Mouse (Mus musculus) E14TG2a.4 (cell line): Measurements from ENCODE around the gene Cyb561a3.
A peak's percentile ranks its signal among the peaks of the same experiment; 100 is the strongest.
"Not testable (repeated sequence)": the region's sequence is repeated elsewhere in the genome, so short reads cannot be mapped to it uniquely, and the experiment has no call there.

Experiments
- H3K27me3 ChIP-seq: 2 replicates; pipeline ENCODE4 v1.6.1; 2014; ENCODE audit warnings: low read length, control low read depth; ENCODE audit not compliant: insufficient read depth
- H3K36me3 ChIP-seq: 2 replicates; pipeline ENCODE4 v1.6.1; 2014; ENCODE audit warnings: low read length, control low read depth; ENCODE audit not compliant: insufficient read depth
- H3K4me1 ChIP-seq: replicated peaks from 2 replicates; pipeline ENCODE4 v1.6.1; 2014; ENCODE audit warnings: low read depth, low read length, control low read depth
- H3K4me3 ChIP-seq: replicated peaks from 2 replicates; pipeline ENCODE4 v1.5.1; 2014; ENCODE audit warnings: mild to moderate bottlenecking, low read length
- H3K9me3 ChIP-seq: 2 replicates; pipeline ENCODE4 v1.6.1; 2014; ENCODE audit warnings: low read length, control low read depth
- CTCF ChIP-seq: conservative IDR thresholded peaks from 2 replicates; pipeline ENCODE4 v1.5.1; 2014; ENCODE audit warnings: low read length
- NANOG ChIP-seq: IDR thresholded peaks from 2 replicates; pipeline ENCODE4 v1.6.1; 2014; ENCODE audit warnings: borderline replicate concordance, low read length, mixed read lengths
- POU5F1 ChIP-seq: IDR thresholded peaks from 2 replicates; pipeline ENCODE4 v1.6.1; 2014; ENCODE audit warnings: low read length, borderline replicate concordance

Cyb561a3 gene

DNA sequence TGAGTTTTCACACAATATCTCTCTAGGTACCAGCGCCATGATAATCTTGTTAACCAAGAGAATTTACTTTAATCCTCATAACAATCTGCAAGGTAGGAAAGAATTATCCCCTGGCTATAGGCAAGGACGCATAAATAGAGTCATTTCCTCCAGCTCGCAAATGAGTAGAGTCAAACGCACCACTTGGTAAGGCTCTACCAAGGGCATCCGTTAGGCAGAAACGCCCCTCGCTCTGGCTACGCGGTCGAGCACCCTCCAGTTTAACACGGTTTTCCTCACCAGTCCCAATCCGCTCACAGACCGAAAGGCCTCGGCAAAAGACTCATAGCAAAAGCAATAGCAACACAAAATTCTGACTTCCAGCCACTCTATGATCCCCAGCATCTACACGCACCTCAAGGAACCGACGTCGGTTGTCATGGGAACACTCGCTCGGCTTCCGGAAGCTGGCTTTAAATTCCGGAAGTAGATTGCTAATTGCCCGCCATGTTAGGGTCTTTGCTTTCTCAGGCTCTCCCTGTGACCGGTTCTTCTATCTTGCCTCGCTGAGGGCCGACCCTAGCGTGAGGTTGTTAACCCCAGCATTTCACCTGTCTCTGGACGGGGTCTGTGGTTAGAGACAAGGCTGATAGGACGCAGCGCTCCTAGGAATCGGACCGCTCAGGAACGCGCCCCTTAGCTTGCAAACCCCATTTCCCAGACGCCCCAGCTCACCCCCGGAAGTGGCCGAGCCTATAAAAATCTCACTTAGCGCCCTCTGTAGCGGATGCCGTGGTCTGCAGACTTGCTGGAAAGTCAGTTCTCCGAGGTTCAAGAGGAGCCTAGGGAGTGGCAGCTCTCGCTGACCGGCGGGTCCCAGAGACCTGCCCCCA, at the start of gene Cyb561a3, which contains the start of gene Tmem138:
Gene Cyb561a3, plus strand, starts transcription at position 483 of the 872 bp plus-strand sequence.
Gene Tmem138, minus strand, starts transcription at position 673 of the 872 bp plus-strand sequence.
- TF ChIP-seq POU5F1 (no peak), CTCF (peak; percentile 28), NANOG (no peak)
- no peaks in the 10 kb centered on the region for H3K27me3 ChIP-seq
- no peaks in the 10 kb centered on the region for H3K9me3 ChIP-seq
- peaks cover 37% of the 10 kb centered on the region for H3K36me3 ChIP-seq
- peaks cover 22% of the 10 kb centered on the region for H3K4me1 ChIP-seq
- H3K4me3 ChIP-seq, result peak within 1 kb of the TSS; percentile 94

- peak; percentile 35 for TF ChIP-seq CTCF
- no peak for TF ChIP-seq NANOG
- Histone ChIP-seq H3K9me3 (no peaks in the 10 kb centered on the region), H3K4me3 (no peak overlapping the region), H3K4me1 (peaks cover 19% of the 10 kb centered on the region), H3K27me3 (no peaks in the 10 kb centered on the region), H3K36me3 (peaks cover 77% of the 10 kb centered on the region)
These were observed 46.9 kb upstream of the Cyb561a3 start for GRCm38 (mm10) chr19:10530082-10530481.

DNA sequence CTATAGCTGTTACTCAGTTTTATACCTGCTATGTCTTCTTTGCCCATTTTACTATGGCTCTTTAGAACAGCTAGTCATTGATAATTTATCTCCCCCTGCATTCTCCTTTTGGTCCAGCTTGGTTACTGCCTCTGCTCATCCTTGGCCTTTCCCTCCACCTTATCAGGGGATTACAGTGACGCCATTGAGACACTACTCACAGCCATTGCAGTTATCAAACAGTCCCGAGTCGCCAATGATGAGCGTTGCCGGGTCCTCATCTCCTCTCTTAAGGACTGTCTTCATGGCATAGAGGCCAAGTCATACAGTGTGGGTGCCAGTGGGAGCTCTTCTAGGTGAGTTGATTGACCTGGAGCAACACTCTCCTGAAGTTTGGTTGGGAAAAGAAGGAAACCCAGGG, 37.5 kb upstream of the Cyb561a3 start:
- TF ChIP-seq CTCF (no peak), NANOG (no peak), POU5F1 (no peak)
- no peak overlapping the region for H3K4me3 ChIP-seq
- no peaks in the 10 kb centered on the region for H3K9me3 ChIP-seq
- no peaks in the 10 kb centered on the region for H3K27me3 ChIP-seq
- peaks cover 98% of the 10 kb centered on the region for H3K36me3 ChIP-seq
- peaks cover 17% of the 10 kb centered on the region for H3K4me1 ChIP-seq

DNA sequence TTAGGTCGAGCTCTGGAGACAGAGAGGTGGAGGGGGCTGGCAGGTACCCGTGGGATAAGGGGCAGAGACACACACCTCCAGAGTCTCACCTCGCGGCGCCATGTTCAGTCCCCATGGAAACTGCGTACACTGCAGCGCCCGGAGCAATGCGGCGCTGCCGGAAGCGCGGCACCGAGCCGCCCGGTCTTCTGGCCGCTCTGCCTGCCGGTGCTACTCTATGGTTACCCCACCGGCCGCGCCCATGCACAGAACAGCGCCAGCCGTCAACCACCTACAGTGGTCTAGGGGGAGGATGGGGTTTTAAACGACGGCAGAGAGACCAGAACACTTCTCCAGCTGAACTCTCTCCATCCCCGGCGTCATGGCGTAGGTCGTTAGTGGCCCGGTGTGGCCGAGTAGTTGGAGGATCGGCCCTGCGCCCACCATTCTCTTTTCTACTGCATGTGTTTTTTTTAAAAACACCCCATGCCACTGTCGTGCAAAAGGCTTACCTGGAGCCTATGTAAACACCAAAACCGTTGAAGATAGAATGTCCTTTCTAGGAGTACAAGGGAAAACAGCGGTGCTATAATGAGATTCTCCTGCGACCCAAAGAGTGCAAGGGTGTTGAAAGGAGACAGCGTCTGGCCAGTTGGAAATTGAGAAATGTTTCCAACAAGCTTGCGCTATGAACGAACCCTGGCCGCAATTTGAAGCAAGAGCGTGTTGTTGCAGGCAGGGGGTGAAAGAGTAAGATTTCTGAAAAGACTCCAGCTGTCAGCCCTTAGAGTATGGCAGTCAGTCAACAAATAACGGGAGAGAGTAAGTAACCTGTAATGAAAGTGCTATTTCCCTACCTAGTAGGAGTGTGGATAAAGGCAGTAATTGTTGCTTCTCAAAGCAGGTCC, 21.1 kb upstream of the Cyb561a3 start, which contains the start of gene Tmem216:
Gene Tmem216, minus strand, starts transcription at position 615 of the 887 bp plus-strand sequence.
- Histone ChIP-seq H3K27me3 (no peaks in the 10 kb centered on the region), H3K4me1 (peaks cover 29% of the 10 kb centered on the region), H3K9me3 (no peaks in the 10 kb centered on the region), H3K4me3 (peak within 1 kb of the TSS; percentile 84), H3K36me3 (peaks cover 27% of the 10 kb centered on the region)
- TF ChIP-seq CTCF, result no peak
- no peak for TF ChIP-seq NANOG
- no peak for TF ChIP-seq POU5F1

DNA sequence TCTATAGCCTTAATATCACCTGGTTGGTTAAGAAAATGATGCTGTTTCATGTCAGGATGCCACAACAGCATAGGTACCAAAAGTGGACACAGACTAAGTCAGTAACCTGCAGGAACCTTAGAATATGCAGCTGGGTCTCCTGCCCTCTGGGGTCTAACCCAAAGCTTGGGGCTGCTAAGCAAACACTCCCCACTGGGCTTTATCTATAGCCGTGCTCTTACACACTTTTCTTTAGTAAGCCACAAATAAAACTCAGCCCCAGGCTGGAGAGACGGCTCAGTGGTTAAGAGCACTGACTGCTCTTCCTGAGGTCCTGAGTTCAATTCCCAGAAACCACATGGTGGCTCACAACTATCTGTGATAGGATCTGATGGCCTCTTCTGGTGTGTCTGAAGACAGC, 20.0 kb upstream of the Cyb561a3 start:
- Histone ChIP-seq H3K4me1 (peaks cover 29% of the 10 kb centered on the region), H3K27me3 (no peaks in the 10 kb centered on the region), H3K4me3 (no peak overlapping the region), H3K36me3 (peaks cover 16% of the 10 kb centered on the region), H3K9me3 (no peaks in the 10 kb centered on the region)
- TF ChIP-seq CTCF (no peak), NANOG (no peak), POU5F1 (no peak)

- no peaks in the 10 kb centered on the region for H3K9me3 ChIP-seq
- peaks cover 29% of the 10 kb centered on the region for H3K4me1 ChIP-seq
- H3K27me3 ChIP-seq, result no peaks in the 10 kb centered on the region
- H3K36me3 ChIP-seq, result peaks cover 11% of the 10 kb centered on the region
- no peak overlapping the region for H3K4me3 ChIP-seq
- TF ChIP-seq CTCF (no peak), NANOG (peak; percentile 51; the same call in 1 of the 2 replicates)
These were observed 19.5 kb upstream of the Cyb561a3 start for GRCm38 (mm10) chr19:10557430-10557829.

- TF ChIP-seq CTCF, result peak; percentile 21; the same call in 1 of the 2 replicates
- not testable (repeated sequence) for H3K27me3 ChIP-seq, H3K4me3 ChIP-seq, H3K9me3 ChIP-seq, H3K36me3 ChIP-seq
- H3K4me1 ChIP-seq, result peaks cover 29% of the 10 kb centered on the region
These were observed 19.1 kb upstream of the Cyb561a3 start for GRCm38 (mm10) chr19:10557837-10558375.

GRCm38 (mm10) chr19:10560108-10560507, 16.9 kb upstream of the Cyb561a3 start:
- Histone ChIP-seq H3K27me3 (no peaks in the 10 kb centered on the region), H3K4me1 (peaks cover 16% of the 10 kb centered on the region), H3K9me3 (no peaks in the 10 kb centered on the region), H3K4me3 (no peak overlapping the region), H3K36me3 (no peaks in the 10 kb centered on the region)
- TF ChIP-seq POU5F1 (no peak), NANOG (no peak), CTCF (no peak; the same call in 1 of the 2 replicates)
